Mouse (Mus musculus): Measurements from ENCODE around the gene Krt28.

Krt28 gene

DNA sequence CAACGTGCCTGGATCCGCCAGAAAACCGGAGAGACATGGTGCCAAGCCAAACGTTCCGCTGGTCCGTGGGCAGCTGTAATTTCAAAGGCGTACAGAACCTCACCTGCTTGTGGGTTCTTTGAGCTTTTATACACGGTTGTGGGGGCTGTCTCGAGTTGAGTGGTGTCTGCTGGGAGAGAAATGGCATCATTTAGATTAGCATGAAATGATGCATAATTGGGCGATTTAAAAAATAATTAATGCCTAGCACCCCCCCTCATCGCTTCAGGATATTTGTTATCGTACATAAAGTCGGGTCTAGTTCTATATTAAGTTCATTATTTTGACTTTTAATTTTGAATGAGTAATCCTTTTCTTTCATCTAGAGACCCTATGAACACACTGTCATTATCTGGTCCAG is at the start of gene Krt28:
TSS of gene Krt28 (minus strand) at position 101 of the 400 bp plus-strand sequence.
- no peak for DNase-seq

DNA sequence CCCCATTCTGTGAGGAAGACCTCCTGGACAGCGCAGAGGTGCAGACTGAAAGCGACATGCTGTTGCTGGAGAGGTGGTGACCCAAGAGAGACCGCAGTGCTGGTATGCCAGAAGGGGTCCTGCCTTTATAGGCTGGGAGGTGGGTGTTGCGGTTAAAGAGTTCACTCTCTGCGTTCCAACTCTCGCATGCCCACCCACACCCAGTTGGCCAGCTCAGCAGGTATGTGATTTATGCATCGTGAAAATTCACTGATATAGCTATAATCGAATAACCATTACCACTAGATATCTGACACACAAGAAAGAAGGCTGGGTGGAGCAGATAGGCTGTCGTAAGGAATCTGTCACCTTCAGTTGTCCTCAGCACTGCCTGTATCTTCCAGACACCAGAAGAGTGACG is 47.5 kb upstream of the Krt28 start, which contains the start of gene Krt12:
TSS of gene Krt12 (minus strand) at position 101 of the 400 bp plus-strand sequence.
- no peak for DNase-seq

DNA sequence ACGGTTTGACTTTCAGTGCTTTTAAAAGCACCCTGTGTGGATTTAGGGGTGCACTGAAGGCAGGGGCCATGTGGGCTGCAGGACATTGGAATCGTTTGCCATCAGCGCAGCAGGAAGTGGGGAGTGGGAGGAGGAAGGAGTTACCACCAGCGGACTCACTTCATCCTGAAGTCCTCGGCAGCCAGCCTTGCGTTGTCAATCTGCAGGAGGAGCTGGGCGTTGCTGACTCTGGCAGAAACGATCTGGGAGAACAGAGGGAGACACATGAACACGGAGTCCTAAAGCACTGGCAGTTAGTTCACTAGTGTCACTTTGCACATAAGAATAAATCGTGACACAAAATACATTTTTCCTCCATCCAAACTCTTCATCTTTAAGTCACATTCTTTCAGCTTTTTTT is 45.9 kb upstream of the Krt28 start:
- no peak for DNase-seq

DNA sequence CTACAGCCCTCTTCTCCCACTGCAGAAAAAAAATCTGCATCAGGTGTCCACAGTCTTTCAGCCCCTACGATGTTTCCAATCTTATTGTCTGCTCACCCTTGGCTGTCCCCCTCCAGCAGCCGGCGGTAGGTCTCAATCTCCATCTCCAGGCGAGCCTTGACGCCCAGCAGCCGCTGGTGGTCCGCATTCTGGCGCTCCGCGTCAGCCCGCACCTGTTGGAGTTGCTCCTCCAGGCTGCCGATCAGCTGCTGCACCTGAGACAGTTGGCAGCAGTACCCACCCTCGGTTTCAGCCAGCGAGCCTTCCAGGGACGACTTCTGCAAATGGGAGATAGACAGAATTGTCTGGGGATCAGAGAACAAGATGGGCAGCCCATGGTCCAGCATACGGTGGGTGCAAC is 43.1 kb upstream of the Krt28 start:
- no peak for DNase-seq

DNA sequence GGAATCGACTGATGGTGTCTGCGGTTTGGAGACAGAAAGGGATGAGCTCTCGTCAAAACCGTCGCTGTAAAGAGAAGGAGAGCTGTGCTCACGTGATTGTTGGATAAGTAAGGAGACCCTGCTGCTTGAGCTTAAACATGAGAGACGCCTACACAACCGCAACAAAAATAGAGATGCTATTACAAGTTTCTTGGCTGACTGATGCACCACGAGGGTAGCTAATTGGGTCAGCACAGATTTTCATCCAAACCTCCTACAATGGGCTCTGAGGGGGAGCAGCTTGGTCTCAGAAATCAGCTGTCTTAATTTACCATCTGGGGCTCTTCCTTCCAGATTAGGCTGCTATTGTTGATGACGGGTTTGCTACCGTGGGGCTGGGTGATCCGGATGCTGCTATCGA is 42.2 kb upstream of the Krt28 start:
- no peak for DNase-seq

DNA sequence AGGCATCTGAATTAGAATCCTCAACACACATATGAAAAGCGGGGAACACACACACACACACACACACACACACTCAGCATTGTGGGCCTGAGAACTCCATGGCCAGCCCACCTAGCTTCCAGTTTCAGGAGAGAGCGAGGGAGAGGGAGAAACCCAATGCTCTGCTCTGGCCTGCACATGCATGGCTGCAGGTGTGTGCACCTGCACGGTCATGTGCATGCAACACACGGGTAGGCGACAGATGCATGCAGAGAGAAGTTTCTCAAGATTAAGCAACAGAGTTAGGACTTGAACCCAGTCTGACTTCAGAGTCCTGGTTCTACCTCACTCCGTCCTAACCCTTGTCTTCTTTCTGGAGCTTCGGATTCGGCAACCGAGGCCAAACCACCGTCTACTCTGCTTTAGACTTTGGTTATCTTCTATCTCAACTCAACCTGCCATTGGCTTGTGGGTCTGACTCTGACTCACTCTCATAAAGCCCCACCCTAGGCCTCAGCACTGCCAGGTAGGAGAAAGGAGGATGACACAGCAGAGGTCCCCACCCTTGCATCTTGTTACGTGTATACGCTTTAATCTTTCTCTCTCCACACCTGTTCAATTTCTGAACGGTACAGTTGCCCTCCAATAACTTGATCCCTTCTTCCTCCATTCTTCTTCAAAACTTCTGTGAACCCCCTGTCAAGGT is 39.9 kb upstream of the Krt28 start:
- DNase-seq: no peak

DNA sequence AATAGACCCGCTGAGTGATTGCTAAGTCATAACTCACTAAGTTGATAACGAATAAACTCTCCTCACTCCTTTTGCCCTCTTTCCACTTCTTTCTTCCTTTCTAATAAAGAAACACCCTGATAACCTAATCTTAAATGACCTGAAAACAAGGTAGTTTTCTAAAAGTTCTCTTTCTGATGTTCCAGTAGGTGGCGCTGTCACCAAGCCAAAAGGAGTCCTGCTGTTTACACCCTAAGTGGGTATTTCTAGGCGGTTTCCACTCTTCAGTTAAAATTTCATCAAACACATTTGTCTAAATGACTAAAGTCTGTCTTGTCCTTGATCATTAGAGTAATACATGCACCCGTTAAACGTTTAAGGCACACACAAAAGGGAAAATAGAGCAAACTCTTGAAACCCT is 38.5 kb upstream of the Krt28 start:
- no peak for DNase-seq

DNA sequence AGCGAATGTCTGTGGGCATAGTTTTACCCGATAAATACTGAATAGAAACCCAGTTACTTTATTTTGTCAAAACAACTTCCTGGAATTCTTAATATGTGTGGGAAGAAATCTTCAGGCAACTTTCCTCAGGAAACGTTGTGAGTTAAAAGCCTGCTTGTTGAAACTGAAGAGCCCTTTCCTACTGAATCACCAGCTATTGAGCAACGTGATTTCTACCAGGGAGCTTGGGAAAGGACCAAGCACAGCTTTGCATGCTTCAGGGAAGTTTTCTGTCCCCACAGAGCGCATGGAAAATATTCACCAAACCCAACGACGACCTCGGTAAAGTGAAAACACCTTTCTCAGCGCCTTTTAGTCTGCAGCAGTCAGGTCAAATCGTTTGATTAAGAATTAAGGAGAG is 31.5 kb upstream of the Krt28 start:
- DNase-seq: no peak

DNA sequence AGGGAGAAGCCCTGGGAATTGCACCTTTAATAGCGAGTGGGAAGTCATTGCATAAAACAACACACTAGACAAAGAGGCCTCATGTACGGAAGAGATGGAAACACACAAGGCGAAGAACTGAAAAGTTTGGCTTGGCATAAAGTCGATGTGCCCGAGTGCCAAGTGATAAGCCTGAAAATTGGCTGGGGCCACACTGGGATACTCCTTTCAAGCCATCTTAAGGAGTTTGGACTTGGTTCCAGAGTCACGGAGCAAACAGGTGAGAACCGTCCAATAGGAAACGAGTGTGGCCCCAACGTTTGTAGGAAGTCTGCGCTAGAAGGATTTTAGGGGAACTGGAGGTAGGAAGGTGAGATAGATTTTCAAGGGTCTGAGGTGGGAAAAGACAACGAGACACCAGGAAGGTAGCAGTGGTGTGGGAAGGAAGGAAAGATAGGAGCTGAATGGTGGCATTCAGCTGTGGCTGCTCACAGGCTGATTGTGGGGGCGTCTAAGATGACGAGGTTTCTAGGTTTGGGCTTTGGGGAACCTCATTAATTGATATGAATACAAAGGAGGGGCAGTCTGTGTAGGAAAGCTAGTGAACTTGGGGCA is 25.4 kb upstream of the Krt28 start:
- DNase-seq: no peak

DNA sequence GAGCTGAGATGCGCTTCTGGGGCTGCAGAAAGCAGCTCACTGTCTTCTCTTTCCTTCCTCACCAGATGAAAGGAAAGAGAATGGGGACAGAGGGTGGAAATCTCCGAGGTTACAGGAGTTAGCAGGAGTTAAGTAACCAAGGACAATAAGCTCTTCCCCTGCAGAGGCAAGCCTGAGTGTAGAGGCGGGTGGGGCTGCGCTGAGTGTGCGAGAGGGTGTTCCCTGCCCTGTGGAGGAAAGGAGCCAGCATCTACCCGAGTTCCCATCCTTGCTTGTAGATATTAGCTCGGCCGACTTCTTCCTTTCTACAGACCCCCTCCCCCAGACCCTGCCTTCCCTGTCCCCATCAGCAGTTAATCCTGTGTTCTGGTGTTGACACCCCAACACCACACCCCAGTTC is 24.1 kb upstream of the Krt28 start:
- DNase-seq: no peak

DNA sequence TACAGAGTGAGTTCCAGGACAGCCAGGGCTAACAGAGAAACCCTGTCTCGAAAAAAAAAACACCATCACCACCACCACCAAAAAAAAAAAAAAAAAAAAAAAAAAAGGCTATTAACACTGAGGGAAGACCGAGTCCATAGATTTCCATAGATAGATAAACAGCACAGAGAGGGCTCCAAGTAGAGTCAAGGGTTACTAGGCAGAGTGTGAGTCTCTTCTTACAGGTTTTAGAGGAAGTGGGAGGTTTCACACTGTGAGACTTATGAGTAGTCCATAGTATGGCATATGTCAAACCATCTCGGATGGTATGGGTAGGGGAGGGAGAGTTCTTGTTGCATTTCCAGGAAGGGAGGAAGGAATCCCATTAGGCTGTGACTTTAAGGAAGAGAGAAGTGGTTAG is 23.4 kb upstream of the Krt28 start:
- no peak for DNase-seq

DNA sequence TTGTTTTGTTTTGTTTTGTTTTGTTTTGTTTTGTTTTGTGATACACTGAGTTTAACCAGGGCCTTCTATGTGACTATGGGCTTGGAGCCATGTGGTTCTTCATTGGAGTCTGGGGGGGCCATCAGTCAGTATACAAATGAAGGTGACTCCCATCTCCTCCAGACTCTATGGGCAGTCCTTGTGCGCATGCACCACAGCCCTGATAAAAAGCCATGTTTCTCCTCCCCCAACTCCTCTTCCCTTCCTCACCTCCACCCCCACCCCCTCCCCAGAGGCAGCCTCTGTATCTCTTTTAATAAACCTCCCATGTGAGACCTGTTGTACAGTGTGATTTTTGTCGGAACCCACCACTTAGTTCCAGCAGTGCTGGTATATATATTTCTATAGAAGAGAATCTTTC is 22.0 kb upstream of the Krt28 start:
- DNase-seq: no peak

DNA sequence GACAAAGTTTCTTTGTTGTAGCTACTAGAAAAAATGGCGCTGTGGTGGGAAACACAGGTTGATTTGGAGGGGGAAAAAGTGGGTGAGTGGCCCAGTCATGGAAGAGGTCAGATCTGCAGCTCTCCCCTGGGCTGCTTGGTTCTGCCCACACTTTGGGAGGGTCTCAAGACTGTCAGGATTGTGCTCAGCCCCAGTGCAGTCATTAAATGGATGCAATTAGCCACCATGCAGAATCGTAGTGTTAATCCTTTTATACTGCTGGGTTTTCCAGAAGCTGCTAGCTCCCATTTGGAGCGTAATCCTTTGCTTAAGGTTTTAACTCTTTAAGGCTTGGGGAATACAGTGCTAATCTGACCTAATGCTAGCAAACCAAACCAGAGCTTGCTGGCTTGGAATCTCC is 21.3 kb upstream of the Krt28 start:
- no peak for DNase-seq

DNA sequence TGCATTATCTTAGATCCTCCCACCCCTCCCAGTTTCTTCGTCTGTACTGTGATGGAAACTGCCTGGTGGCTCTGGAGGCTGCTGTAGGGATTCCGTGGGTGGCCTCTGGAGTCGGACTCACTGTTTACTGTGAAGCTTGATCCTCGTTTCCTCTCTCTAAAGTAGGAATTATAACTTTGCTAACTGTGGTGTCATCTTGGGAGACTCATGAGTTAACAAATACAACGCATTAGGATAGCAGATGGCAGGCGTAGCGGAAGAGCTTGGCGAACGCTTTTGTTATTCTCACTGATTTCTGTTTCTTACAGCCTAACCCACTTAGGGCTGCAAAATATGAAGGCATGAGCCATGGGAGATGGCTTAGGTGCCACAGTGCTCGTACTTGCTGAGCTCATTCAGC is 17.8 kb upstream of the Krt28 start:
- DNase-seq: no peak

DNA sequence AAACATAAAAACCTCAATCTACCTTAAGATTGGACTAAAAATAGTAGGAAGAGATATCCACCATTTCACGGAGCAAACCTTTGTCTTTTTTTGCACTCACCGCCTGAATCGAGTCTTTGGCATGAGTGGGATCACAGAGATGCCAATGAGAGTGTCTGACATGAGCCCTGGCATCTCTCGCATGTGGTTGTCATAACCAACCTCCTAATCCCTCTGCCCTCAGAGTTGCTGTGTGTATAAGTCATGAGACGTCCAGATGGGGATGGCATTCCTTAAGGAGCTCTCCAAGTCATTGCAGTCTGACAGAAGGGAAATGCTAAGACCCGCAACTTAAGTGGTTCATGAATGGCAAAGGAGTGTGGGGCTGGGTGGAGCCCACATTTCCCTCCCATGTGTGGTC is 16.7 kb upstream of the Krt28 start:
- no peak for DNase-seq

DNA sequence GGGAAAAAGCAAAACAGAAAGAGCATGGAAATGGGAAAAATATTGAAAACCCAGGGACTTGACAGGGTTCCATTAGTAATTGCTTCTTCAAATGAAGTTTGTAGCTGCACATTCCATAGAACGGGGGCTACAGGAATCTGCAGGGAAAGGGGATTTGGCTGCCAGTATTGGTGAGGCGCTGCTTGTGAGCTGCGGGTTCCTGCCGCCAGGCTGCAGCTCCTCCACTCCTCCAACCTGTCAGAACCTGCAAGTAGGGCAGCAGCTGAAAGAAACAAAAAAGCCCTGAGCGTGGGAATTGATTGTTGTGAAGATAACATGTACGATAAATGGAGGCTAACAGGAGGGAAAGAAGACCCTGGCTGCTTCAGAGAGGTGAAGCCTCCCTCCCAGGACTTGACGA is 16.2 kb upstream of the Krt28 start:
- DNase-seq: no peak

DNA sequence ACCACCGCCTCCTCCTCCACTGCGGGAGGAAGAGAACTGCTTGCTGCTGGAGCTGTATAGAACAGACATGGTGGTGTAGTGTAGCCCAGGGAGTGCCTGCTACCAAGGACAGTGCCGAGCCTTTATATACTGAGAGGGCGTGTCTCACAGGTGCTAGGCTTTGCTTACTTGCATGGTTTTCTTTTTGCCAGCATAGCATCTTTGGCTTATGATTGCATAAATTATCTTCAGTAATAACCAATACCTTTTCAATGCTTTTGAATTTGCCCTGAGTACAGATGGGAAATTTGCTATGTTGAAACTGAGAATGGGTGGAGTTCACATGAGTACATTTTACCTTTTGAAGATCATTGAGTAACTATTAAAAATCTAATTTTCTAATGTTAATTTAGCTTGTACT is 14.6 kb upstream of the Krt28 start, which contains the start of gene Krt10:
TSS of gene Krt10 (minus strand) at position 101 of the 400 bp plus-strand sequence.
- no peak for DNase-seq

DNA sequence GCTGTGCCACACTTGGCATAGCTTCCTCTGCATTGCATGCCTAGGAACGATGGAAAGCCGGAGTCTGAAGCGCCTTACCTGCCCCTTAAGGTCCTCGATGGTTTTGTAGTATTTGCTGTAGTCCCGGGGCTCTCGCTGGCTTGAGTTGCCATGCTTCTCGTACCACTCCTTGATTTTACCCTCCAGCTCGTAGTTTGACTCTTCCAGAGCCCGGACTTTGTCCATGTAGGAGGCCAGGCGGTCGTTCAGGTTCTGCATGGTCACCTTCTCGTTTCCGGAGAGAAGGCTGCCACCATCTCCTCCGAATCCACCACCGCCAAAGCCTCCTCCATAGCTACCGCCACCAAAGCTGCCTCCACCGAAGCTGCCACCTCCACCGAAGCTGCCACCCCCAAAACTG is 14.0 kb upstream of the Krt28 start:
- no peak for DNase-seq

DNA sequence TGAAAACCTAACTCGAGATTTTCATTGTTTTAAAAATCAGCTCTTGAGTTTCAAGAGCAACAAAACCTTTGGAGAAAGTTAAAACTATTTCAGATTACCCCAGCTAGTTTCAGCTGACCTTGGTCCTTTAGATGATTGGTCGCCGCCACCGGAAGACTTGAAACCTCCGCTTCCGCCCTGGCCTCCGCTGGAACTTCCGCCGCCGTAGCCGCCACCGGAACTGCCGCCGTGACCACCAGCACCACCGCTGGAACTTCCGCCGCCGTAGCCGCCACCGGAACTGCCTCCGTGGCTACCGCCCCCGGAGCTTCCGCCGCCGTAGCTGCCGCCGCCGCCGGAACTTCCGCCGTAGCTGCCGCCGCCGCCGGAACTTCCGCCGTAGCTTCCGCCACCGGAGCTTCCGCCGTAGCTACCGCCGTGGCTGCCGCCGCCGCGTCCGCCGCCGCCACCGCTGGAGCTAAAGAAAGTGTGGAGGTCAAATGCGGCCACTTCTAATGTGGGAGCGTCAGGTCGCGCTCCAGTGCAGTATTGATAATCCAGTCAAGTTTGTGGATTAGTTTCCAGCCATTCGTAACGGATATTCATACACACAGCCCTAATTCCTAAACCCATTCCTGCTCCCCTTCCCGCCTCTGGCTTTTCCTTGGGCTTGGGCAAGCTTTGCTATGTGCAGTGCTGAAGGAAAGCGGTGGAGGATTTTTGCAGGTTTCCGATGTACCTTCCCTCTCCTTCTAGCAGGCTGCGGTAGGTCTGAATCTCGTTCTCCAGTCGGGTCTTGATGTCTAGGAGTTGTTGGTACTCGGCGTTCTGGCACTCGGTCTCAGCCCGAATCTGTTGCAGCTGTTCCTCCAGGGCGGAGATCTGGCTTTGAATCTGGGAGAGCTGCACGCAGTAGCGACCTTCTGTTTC is 11.4 kb upstream of the Krt28 start:
- DNase-seq: peak; percentile 76

DNA sequence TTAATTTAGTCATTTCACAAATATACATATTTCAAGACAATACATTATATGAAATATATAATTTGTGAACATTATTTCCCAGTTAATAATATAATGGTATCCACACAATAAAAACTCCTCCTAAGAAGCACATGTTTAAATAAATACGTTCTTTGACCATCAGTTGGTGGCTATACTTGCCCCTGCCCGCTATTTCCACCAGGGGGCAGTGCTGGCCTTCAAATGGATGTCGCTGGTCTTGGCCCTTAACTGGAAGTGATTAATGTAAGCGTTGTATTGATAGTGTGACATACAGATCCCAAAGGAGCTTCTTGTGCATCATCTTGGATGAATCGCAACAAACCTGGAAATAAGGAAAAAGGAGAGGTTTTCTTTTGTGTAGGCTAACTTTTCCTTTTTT is 4.9 kb upstream of the Krt28 start:
- DNase-seq: peak; percentile 37 to 70

DNA sequence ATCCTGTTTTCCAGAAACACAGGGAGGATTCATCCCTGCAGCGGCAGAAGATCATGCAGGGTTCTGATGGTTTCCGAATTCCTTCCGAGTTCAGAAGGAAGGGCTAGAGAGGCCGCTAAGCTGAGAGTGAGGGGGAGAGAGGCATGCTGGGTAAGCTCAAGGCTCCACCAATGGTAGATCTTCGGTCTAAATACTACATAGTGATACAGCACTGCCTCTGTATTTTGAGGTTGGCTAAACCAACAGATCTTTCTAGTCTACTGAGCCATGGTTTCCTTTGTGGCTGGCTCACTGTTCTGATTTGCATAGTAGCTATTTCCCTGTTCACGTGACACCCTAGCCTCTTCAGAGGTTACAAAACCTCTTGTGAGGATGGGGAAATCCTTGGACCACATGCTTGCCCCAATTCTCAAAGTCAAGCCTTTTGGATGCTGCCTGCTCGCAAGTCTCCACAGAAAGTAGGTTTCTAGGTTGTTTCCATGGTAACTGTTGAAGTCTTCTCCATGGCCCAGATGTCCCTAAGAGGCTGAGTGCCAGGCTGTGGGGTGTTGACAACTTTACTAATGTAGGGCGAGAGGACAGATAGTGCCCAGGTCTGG is 4.8 kb downstream of the Krt28 start:
- no peak for DNase-seq

DNA sequence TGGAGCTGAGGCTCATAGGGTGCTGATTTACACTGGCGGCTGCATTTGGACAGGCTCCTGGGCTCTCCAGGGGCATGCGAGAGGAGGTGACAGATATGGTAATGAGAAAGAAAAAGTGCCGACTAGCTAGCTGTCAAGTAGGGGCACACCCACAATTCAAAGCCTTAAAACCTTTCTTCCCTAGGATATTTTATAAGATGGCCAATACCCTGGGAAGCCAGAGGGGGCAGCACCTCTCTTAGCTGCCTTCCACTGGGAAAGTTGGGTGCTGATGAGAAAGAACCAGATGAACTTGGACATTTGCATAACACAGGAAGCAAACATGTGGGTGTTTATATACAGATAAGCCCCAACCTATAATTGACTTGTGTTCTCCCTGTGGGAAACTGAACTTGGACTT is 5.5 kb downstream of the Krt28 start:
- no peak for DNase-seq

DNA sequence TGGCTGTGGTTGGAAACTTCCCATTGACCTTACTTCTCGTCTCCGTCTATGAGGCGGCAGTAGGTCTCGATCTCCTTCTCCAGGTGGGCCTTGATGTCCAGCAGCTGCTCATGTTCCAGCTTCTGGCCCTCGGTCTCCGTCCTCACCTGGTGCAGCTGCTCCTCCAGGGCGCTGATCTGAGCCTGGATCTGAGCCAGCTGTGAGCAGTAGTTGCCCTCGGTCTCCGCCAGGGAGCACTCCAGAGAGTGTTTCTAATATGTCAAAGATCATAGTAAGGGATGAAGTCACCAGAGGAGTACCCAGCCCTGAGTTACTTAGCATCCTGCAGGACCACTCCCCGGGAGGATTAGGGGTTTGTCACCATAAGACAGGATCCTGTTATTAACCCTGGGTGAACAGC is 7.9 kb downstream of the Krt28 start:
- no peak for DNase-seq

Data from spleen, adult 18-20 months (tissue).